Mouse (Mus musculus) frontal cortex, adult (tissue): ENCODE measurements at regions not wholly inside any gene's neighbourhood (a gene's known extent, or its start where the extent isn't known, plus 50 kb on each side); places are given as distances from the start of the nearest gene placed in this dataset.
"Not testable (repeated sequence)": the region's sequence is repeated elsewhere in the genome, so short reads cannot be mapped to it uniquely, and the experiment has no call there.

ENCODE experiments used
- ATAC-seq: cut with Nextera tagmentation; 2 replicates; pipeline ENCODE4 v1.9.2; 2017; ENCODE audit warnings: mild to moderate bottlenecking, moderate library complexity, mixed read lengths; ENCODE audit not compliant: low TSS enrichment

- not testable (repeated sequence) for ATAC-seq
Observed at GRCm38 (mm10) chr1:193486668-193487067, 116.6 kb upstream of the Camk1g start.

- ATAC-seq, result no peak
Observed at GRCm38 (mm10) chr1:193484977-193485376, 114.9 kb upstream of the Camk1g start.

DNA sequence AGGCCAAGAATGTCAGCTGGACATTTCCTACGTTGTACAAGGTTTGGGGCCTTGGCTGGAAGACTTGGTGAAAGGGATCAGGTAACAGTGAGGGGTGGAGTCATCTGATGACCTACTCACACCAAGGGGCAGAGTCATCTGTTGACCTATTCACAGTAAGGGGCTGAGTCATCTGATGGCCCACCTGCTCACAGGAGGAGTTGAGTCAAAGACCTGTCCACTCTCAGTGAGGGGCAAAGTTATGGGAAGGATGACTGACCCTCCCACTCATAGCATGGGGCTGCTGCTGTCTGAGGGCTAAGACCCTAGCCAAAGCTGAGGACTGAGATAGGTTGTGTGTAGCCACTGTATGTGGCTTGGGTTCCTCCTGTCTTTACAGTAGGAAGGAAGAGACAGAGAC, 107.2 kb upstream of the Camk1g start:
- no peak for ATAC-seq

GRCm38 (mm10) chr1:193476805-193477204, 106.7 kb upstream of the Camk1g start:
- no peak for ATAC-seq

DNA sequence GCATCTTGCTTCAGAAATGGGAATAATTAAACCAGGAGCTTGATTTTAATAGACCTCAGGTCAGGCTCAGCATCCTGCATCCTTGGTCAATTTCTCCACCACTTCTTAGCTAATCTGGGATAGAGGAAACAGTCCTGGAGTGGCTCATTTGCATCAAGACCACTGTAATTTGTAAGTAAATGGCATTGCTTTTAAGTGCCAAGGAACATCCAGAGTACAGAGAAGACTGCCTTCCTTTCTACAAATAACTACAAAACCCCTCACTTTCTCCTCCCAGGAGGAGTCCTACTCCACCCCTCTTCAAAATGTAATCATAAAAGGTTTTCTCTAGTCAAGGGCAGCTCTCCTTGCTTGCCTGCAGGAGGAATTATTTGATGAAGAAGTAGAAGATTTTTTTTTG, 96.2 kb upstream of the Camk1g start:
- ATAC-seq, result no peak

GRCm38 (mm10) chr1:193459735-193460134, 89.6 kb upstream of the Camk1g start:
- no peak for ATAC-seq

DNA sequence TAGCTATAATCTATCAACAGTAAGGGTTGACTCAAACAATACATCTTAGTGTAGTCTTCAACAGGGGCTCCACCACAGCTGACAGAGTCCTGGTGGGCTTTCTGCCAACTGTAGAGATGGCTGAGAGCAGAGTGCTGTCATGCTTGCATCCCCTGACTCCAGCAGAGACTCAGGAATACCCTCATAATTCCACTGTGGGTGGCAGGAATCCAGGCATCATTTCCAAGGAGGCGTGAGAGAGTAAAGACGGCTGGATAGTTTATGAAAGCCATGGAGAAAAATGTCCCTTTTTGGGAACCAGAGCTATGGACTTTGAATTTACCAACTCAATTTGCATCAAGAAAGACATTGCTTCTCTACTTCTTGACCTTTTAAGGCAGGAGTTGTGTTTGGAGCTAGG, 87.8 kb upstream of the Camk1g start:
- ATAC-seq, result no peak

DNA sequence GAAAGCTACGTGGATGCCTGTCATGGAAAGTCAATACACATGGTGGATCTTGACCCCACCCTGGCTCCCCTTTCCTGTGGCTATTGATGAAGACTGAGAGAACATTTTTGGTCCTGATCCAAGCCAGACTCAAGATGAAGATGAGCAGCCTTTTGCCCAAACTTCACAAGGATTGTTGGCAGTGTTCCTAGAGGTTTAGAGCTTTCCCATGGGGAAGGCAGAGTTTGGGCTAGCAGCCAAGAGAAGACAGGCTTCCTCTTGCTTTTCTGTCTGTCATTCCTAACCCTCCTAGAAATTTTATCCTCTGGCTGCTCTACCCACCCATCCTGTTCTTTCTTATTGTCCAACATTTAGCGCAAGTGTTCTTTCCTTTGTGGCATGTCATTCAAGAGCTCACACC, 83.6 kb upstream of the Camk1g start:
- no peak for ATAC-seq

GRCm38 (mm10) chr1:193451471-193452135, 81.5 kb upstream of the Camk1g start:
- no peak for ATAC-seq

DNA sequence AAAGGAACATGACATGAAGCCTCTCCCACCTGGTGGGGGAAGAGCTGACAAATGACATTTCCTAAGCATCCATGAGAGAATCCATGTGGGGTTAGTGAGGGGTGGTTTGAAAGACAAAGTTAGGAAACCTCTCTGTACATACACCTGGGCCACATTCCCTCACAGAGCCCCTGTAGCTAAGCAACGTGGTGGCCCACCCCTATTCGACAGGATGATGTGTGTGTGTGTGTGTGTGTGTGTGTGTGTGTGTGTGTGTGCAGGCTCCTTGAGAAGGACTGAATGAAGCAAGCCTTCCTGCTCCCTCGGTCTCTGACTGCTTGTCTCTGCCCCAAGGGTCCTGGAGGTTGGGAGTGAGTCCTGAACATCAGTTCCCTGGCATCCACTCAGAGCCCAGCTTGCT, 80.7 kb upstream of the Camk1g start:
- no peak for ATAC-seq

- ATAC-seq, result no peak
Observed at GRCm38 (mm10) chr1:193450201-193450600, 80.1 kb upstream of the Camk1g start.

DNA sequence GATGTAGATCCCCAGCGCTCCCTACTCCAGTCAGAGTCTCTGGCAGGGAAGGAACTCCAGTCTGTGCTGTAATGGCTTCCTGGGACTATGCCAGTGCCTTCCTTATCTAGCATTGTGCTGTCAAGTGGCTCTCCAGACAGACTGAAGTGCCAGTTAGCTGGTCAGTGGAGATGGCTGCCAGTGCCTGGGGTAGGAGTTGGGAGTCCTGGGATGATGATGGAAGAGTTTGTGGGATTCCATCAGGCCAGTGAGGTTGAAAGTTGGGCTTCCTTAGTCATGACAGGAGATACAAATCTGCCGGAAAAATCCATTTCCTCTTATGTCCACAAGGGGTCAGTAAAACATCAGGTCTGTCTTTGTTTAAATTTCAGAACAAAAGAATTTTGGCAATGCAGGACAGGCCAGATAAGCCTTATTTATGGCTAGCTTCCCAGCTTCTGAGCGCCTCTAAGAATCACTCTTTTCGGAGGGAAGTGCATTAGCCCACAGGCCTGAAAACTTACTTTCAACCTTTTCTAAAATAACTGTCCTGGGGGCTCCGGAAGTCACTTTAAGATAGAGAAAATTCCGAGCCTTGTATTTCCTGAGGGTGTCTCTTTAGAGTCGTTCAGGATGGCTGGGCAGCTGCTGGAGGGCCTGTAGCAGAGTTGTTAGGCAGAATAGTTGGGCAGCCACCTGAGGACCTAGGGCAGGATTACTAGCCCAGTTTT, 79.5 kb upstream of the Camk1g start:
- ATAC-seq, result peak; percentile 32; the same call in 1 of the 2 replicates

- no peak for ATAC-seq
Observed at GRCm38 (mm10) chr1:193448793-193449393, 78.8 kb upstream of the Camk1g start.

- ATAC-seq, result peak; percentile 84
Observed at GRCm38 (mm10) chr1:193447647-193448046, 77.5 kb upstream of the Camk1g start.

DNA sequence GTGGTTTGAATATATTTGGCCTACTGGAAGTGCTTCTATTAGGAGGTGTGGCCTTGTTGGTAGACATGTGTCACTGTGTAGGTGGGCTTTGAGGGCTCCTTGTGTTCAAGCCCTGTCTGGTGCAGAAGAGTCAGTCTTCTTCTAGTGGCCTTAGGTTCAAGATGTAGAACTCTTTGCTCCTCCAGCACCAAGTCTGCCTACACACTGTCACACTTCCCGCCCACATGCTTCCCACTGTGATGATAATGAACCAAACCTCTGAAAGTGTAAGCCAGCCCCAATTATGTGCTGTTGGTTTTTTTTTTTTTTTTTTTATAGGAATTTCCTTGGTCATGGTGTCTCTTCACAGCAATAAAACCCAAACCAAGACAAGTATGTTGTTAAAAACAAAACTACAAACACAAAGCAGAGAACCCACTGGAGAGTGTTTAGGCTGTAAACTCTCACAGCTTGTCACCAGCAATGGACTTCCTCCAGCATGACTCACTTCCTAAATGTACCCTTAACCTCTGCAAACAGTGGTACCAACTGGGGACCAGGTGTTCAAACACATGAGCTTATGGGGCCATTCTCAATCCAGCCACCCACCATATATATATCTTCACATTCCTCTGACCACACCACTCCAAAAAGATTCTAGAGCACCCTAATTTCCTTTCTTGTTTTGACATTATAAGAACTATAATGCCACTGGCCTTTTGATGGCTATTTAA, 74.0 kb upstream of the Camk1g start:
- no peak for ATAC-seq

DNA sequence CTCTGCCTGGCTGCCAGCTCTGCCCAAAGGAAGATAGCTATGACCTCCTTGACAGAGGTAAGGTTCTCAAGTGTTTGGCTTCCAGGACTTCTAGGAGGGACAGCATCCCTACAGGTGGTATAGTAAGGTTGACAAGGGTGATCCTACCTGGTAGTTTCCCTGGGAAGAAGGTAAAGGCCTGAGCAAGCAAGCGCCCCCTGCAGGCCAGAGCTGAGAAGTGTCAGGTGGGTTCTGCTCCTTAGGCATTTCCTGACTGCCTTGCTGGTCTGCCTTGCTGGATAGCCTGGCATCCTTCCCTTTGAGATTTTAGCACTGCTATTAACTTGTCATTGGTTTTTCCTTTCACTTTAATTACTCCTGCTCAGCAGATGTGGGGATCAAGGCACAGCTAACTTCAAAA, 70.4 kb upstream of the Camk1g start:
- no peak for ATAC-seq

DNA sequence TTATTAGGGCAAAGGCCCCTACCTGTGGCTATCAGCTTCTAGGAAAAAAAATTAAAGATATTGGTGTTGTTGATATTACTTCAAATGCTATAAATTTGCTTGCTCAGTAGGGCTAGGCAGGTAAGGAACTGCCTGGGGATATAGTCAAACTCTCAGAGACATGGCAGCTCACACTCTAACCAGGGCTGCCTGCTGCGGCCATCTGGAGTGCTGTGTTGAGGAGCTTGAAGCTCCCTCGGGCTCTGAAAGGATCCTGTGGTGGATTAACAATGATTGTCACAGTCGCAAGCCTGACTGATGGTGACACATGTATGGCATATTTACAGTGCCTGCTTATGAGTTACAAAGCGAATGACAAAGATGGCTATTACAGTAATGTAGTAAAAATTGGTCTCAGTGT, 64.2 kb upstream of the Camk1g start:
- no peak for ATAC-seq

DNA sequence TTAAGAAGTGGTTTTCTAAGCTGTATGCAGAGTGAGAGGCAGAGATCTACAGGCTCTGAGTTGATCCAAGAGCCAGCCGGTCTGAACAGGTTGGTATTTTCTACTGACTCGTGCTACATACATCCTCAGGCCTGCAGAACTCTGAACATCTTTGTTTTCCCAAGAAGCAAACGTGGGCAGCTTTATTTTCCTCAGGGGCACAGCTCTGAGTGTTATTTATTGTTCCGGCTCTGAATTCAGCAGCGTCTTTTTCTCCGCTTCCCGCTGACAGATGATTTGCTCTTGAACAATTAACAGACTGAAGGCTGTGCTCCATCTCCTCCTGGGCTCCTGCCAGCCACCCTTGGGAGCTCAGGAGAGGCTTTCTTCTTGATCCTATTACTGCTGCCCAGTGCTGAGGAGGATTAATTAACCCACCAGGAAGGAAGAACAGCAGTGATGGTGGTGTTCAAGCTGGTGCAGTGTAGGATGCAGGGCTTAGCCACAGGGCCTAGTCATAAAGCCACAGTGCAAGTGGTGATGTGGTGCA, 63.5 kb upstream of the Camk1g start:
- ATAC-seq, result peak; percentile 41; the same call in 1 of the 2 replicates

- no peak for ATAC-seq
Observed at GRCm38 (mm10) chr1:193430231-193430630, 60.1 kb upstream of the Camk1g start.

DNA sequence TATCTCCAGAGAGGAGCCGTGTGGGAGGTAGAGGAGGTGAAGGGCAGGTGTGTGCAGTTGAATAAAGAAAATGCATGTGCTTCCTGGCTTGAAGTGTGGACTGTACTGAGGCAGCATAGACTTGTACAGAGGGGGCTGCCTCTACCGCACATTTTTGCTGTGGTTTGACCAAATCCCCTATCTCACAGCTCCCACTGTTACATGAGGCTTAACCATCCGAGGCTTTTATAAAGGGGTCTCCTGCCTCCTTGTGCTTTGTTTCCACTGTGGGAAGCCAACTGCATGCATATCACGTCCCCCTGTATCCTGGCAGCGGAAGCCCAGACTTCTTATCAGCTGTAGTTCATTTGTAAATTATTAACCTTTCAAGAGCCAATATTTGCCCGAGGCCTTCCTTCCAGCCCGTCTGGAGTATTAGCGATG, 53.6 kb upstream of the Camk1g start:
- no peak for ATAC-seq

DNA sequence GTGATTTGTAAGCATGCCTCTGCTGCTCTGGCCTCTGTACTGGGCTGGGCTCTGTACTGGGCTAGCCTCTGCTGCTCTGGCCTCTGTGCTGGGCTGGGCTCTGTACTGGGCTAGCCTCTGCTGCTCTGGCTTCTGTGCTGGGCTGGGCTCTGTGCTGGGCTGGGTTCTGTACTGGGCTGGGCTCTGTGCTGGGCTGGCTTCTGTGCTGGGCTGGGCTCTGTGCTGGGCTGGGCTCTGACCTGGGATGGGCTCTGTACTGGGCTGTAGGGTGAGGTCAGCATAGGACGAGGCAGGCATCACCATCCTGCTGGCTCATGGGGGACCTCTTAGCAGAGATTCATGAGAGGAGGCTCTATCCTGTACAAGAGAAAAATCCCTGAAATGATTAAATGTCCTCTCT, 52.8 kb upstream of the Camk1g start:
- no peak for ATAC-seq

- ATAC-seq, result no peak
Observed at GRCm38 (mm10) chr1:193421820-193422219, 51.7 kb upstream of the Camk1g start.
